Mouse (Mus musculus): Measurements from ENCODE around the gene Rnd2. TPM values are rescaled to one million over a fixed set of nuclear protein-coding genes. Genes with fewer than 3 reads are reported as not detected.

The Rnd2 gene
- polyA plus RNA-seq, 1 experiment = 28.1 TPM

- Histone ChIP-seq H3K27me3 (ENCODE audit: control insufficient read depth, insufficient read depth, low read length) (no peaks in the 10 kb centered on the region), H3K4me3 (ENCODE audit: low read depth, low read length) (no peak overlapping the region), H3K4me1 (ENCODE audit: control insufficient read depth, insufficient read depth, insufficient read length, low read length) (peaks cover 9% of the 10 kb centered on the region; the same call in 1 of the 2 replicates), H3K27ac (ENCODE audit: insufficient read depth, low read depth, low read length) (no peak overlapping the region), H3K36me3 (ENCODE audit: control insufficient read depth, insufficient read depth, low read length) (no peaks in the 10 kb centered on the region)
- no peak for TF ChIP-seq POLR2A (IDR thresholded peaks at IDR 0.05; ENCODE audit: low read depth, low read length)
- TF ChIP-seq CTCF (IDR thresholded peaks at IDR 0.05; ENCODE audit: extremely low read depth, insufficient read length, insufficient replicate concordance, low read depth, low read length) = no peak
- 51% methylated on average over 6 of the region's 6 CpGs for WGBS
Measured at GRCm38 (mm10) chr11:101485509-101486028, 20.8 kb downstream of the Rnd2 start.

GRCm38 (mm10) chr11:101486126-101486525 lies 21.3 kb downstream of the Rnd2 start:
- TF ChIP-seq CTCF (IDR thresholded peaks at IDR 0.05; ENCODE audit: extremely low read depth, insufficient read length, insufficient replicate concordance, low read depth, low read length) (no peak), POLR2A (IDR thresholded peaks at IDR 0.05; ENCODE audit: low read depth, low read length) (no peak)
- Histone ChIP-seq H3K27ac (ENCODE audit: insufficient read depth, low read depth, low read length) (no peak overlapping the region), H3K27me3 (ENCODE audit: control insufficient read depth, insufficient read depth, low read length) (no peaks in the 10 kb centered on the region), H3K4me3 (ENCODE audit: low read depth, low read length) (no peak overlapping the region), H3K36me3 (ENCODE audit: control insufficient read depth, insufficient read depth, low read length) (no peaks in the 10 kb centered on the region), H3K4me1 (ENCODE audit: control insufficient read depth, insufficient read depth, insufficient read length, low read length) (peaks cover 6% of the 10 kb centered on the region; the same call in 1 of the 2 replicates)
- 48% methylated on average over 6 of the region's 6 CpGs for WGBS

- no peak overlapping the region for H3K27ac ChIP-seq (ENCODE audit: insufficient read depth, low read depth, low read length)
- no peaks in the 10 kb centered on the region for H3K36me3 ChIP-seq (ENCODE audit: control insufficient read depth, insufficient read depth, low read length)
- WGBS = 89% methylated on average over 5 of the region's 5 CpGs
- H3K4me3 ChIP-seq (ENCODE audit: low read depth, low read length) = no peak overlapping the region
- no peaks in the 10 kb centered on the region for H3K27me3 ChIP-seq (ENCODE audit: control insufficient read depth, insufficient read depth, low read length)
- TF ChIP-seq POLR2A (IDR thresholded peaks at IDR 0.05; ENCODE audit: low read depth, low read length) (no peak), CTCF (IDR thresholded peaks at IDR 0.05; ENCODE audit: extremely low read depth, insufficient read length, insufficient replicate concordance, low read depth, low read length) (no peak)
- H3K4me1 ChIP-seq (ENCODE audit: control insufficient read depth, insufficient read depth, insufficient read length, low read length) = peaks cover 2% of the 10 kb centered on the region; the same call in 1 of the 2 replicates
Measured at GRCm38 (mm10) chr11:101506269-101506780, 41.5 kb downstream of the Rnd2 start.

GRCm38 (mm10) chr11:101507090-101507489 lies 42.3 kb downstream of the Rnd2 start:
- H3K27ac ChIP-seq (ENCODE audit: insufficient read depth, low read depth, low read length) = no peak overlapping the region
- peaks cover 2% of the 10 kb centered on the region; the same call in 1 of the 2 replicates for H3K4me1 ChIP-seq (ENCODE audit: control insufficient read depth, insufficient read depth, insufficient read length, low read length)
- no peaks in the 10 kb centered on the region for H3K36me3 ChIP-seq (ENCODE audit: control insufficient read depth, insufficient read depth, low read length)
- no peak for TF ChIP-seq CTCF (IDR thresholded peaks at IDR 0.05; ENCODE audit: extremely low read depth, insufficient read length, insufficient replicate concordance, low read depth, low read length)
- TF ChIP-seq POLR2A (IDR thresholded peaks at IDR 0.05; ENCODE audit: low read depth, low read length) = no peak
- WGBS = 38% methylated on average over 7 of the region's 7 CpGs
- no peaks in the 10 kb centered on the region for H3K27me3 ChIP-seq (ENCODE audit: control insufficient read depth, insufficient read depth, low read length)
- no peak overlapping the region for H3K4me3 ChIP-seq (ENCODE audit: low read depth, low read length)

- no peaks in the 10 kb centered on the region for H3K36me3 ChIP-seq (ENCODE audit: control insufficient read depth, insufficient read depth, low read length)
- 66% methylated on average over 5 of the region's 5 CpGs for WGBS
- TF ChIP-seq CTCF (IDR thresholded peaks at IDR 0.05; ENCODE audit: extremely low read depth, insufficient read length, insufficient replicate concordance, low read depth, low read length) = peak; percentile 24; the same call in 1 of the 2 replicates
- TF ChIP-seq POLR2A (IDR thresholded peaks at IDR 0.05; ENCODE audit: low read depth, low read length) = no peak
- H3K27ac ChIP-seq (ENCODE audit: insufficient read depth, low read depth, low read length) = peak overlapping the region; percentile 30; the same call in 1 of the 2 replicates
- H3K27me3 ChIP-seq (ENCODE audit: control insufficient read depth, insufficient read depth, low read length) = no peaks in the 10 kb centered on the region
- H3K4me1 ChIP-seq (ENCODE audit: control insufficient read depth, insufficient read depth, insufficient read length, low read length) = peaks cover 6% of the 10 kb centered on the region; the same call in 1 of the 2 replicates
- no peak overlapping the region for H3K4me3 ChIP-seq (ENCODE audit: low read depth, low read length)
Measured at GRCm38 (mm10) chr11:101518937-101519336, 54.1 kb downstream of the Rnd2 start.

GRCm38 (mm10) chr11:101519364-101519763 lies 54.6 kb downstream of the Rnd2 start:
- H3K4me3 ChIP-seq (ENCODE audit: low read depth, low read length) = no peak overlapping the region
- H3K27ac ChIP-seq (ENCODE audit: insufficient read depth, low read depth, low read length) = peak overlapping the region; percentile 54
- H3K27me3 ChIP-seq (ENCODE audit: control insufficient read depth, insufficient read depth, low read length) = no peaks in the 10 kb centered on the region
- WGBS = 48% methylated on average over 6 of the region's 6 CpGs
- H3K4me1 ChIP-seq (ENCODE audit: control insufficient read depth, insufficient read depth, insufficient read length, low read length) = peaks cover 6% of the 10 kb centered on the region; the same call in 1 of the 2 replicates
- H3K36me3 ChIP-seq (ENCODE audit: control insufficient read depth, insufficient read depth, low read length) = no peaks in the 10 kb centered on the region
- TF ChIP-seq POLR2A (IDR thresholded peaks at IDR 0.05; ENCODE audit: low read depth, low read length) = no peak
- TF ChIP-seq CTCF (IDR thresholded peaks at IDR 0.05; ENCODE audit: extremely low read depth, insufficient read length, insufficient replicate concordance, low read depth, low read length) = no peak

Other genes with a start within 250 kb of the Rnd2 start
- 7.9 and 20.0 TPM in 2 replicates for gene Ezh1, start 238.5 kb upstream of the Rnd2 start, polyA plus RNA-seq (2012; rRNA removed)
- 15.1 and 25.8 TPM in 2 replicates for gene Ramp2, start 219.0 kb upstream of the Rnd2 start, polyA plus RNA-seq (2012; rRNA removed)
- 28.9 and 64.8 TPM in 2 replicates for gene Vps25, start 211.3 kb upstream of the Rnd2 start, polyA plus RNA-seq (2012; rRNA removed)
- 3.0 and 7.9 TPM in 2 replicates for gene Wnk4, start 204.4 kb upstream of the Rnd2 start, polyA plus RNA-seq (2012; rRNA removed)
- gene Cntd1, start 186.0 kb upstream of the Rnd2 start, polyA plus RNA-seq (2012; rRNA removed) = 0.09 and 0.20 TPM in 2 replicates
- 174 and 479 TPM in 2 replicates for gene Coa3, start 185.9 kb upstream of the Rnd2 start, polyA plus RNA-seq (2012; rRNA removed)
- gene Becn1, start 162.7 kb upstream of the Rnd2 start, polyA plus RNA-seq (2012; rRNA removed) = 157 and 163 TPM in 2 replicates
- gene Psme3, start 148.8 kb upstream of the Rnd2 start, polyA plus RNA-seq (2012; rRNA removed) = 19.9 and 36.7 TPM in 2 replicates
- 2.7 and 5.9 TPM in 2 replicates for gene Aoc2, start 139.9 kb upstream of the Rnd2 start, polyA plus RNA-seq (2012; rRNA removed)
- gene Aoc3, start 134.4 kb upstream of the Rnd2 start, polyA plus RNA-seq (2012; rRNA removed) = 6.6 and 8.9 TPM in 2 replicates
- 8.8 and 9.7 TPM in 2 replicates for gene G6pc, start 97.4 kb upstream of the Rnd2 start, polyA plus RNA-seq (2012; rRNA removed)
- gene Aarsd1, start 47.4 kb upstream of the Rnd2 start, polyA plus RNA-seq (2012; rRNA removed) = 8.5 and 10.8 TPM in 2 replicates
- gene Gm27029, start 40.2 kb upstream of the Rnd2 start, polyA plus RNA-seq (2012; rRNA removed) = 0.11 TPM in 1 of 2 replicates, not detected in the other
- 15.4 and 23.7 TPM in 2 replicates for gene Rundc1, start 39.9 kb upstream of the Rnd2 start, polyA plus RNA-seq (2012; rRNA removed)
- 0.51 and 0.89 TPM in 2 replicates for gene Ptges3l, start 39.7 kb upstream of the Rnd2 start, polyA plus RNA-seq (2012; rRNA removed)
- gene Rpl27, start 22.7 kb upstream of the Rnd2 start, polyA plus RNA-seq (2012; rRNA removed) = 178 and 244 TPM in 2 replicates
- 44.3 and 123 TPM in 2 replicates for gene Ifi35, start 16.6 kb upstream of the Rnd2 start, polyA plus RNA-seq (2012; rRNA removed)
- gene Vat1, start 1.2 kb downstream of the Rnd2 start, polyA plus RNA-seq (2012; rRNA removed) = 92.5 and 272 TPM in 2 replicates
- gene Brca1, start 87.0 kb downstream of the Rnd2 start, polyA plus RNA-seq (2012; rRNA removed) = 0.24 and 1.0 TPM in 2 replicates
- 47.4 and 116 TPM in 2 replicates for gene Nbr1, start 87.2 kb downstream of the Rnd2 start, polyA plus RNA-seq (2012; rRNA removed)
- 57.2 and 171 TPM in 2 replicates for gene Tmem106a, start 117.2 kb downstream of the Rnd2 start, polyA plus RNA-seq (2012; rRNA removed)
- gene Gm11634, start 134.3 kb downstream of the Rnd2 start, polyA plus RNA-seq (2012; rRNA removed) = not detected in 2 replicates
- 6.3 and 12.4 TPM in 2 replicates for gene Rdm1, start 162.2 kb downstream of the Rnd2 start, polyA plus RNA-seq (2012; rRNA removed)
- 7.6 and 27.9 TPM in 2 replicates for gene Arl4d, start 200.5 kb downstream of the Rnd2 start, polyA plus RNA-seq (2012; rRNA removed)

Data from small intestine, adult 2 months (tissue).